ENCODE assay signal across 32 mouse cellular contexts in the genomic region with DNA sequence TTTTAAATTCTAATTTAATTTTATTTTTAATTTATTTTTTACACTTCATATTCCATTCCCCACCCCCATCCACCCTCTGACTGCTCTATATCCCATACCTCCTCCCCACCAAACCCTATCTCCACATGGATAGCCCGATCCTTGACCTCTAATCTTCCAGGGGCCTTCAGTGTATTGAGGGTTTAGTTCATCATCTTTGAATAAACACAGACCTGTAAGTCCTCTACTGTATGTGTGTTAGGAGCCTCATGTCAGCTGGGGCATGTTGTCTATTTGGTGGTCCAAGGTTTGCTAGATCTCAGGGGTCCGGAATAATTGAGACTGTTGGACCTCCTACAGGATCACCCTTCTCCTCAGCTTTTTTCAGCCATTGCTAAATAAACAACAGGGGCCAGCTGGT.
"Had no signal": no experiment of that assay in that cellular context is flagged by ENCODE, and none has a peak within 500 bp of the region (broad histone marks: within the 10 kb centered on the region; RNA-seq: fewer than 3 reads in every experiment).

No protein-coding gene starts in this region.

- H3K27ac ChIP-seq: limb, embryonic 10.5 days; limb, embryonic 12.5 days; limb, embryonic 13.5 days; limb, embryonic 15.5 days; liver, embryonic 12.5 days; liver, embryonic 13.5 days; liver, embryonic 14.5 days; liver, embryonic 15.5 days; lung, embryonic 15.5 days; macrophage; midbrain, embryonic 10.5 days; midbrain, embryonic 12.5 days; midbrain, embryonic 13.5 days; midbrain, embryonic 15.5 days; neural tube, embryonic 12.5 days had no signal

- ATAC-seq: liver, embryonic 12.5 days; liver, postnatal 0 days; lung, postnatal 0 days; midbrain, embryonic 13.5 days; midbrain, embryonic 15.5 days; midbrain, embryonic 16.5 days had no signal

- H3K4me2 ChIP-seq: limb, embryonic 12.5 days; limb, embryonic 13.5 days; limb, embryonic 15.5 days; liver, embryonic 11.5 days; liver, embryonic 12.5 days; liver, embryonic 13.5 days; liver, embryonic 15.5 days; lung, embryonic 14.5 days; lung, embryonic 15.5 days; midbrain, embryonic 11.5 days; midbrain, embryonic 12.5 days; midbrain, embryonic 13.5 days; midbrain, embryonic 15.5 days; neural tube, embryonic 12.5 days had no signal

- H3K9me3 ChIP-seq: limb, embryonic 10.5 days; limb, embryonic 12.5 days; limb, embryonic 13.5 days; limb, embryonic 15.5 days; liver, embryonic 12.5 days; liver, embryonic 13.5 days; liver, embryonic 15.5 days; lung, embryonic 15.5 days; midbrain, embryonic 10.5 days; midbrain, embryonic 12.5 days; midbrain, embryonic 13.5 days; midbrain, embryonic 15.5 days; neural tube, embryonic 12.5 days had no signal

- H3K27me3 ChIP-seq: limb, embryonic 12.5 days; limb, embryonic 13.5 days; limb, embryonic 15.5 days; liver, embryonic 12.5 days; liver, embryonic 13.5 days; liver, embryonic 15.5 days; lung, embryonic 15.5 days; megakaryocyte, embryonic 14.5 days; midbrain, embryonic 12.5 days; midbrain, embryonic 13.5 days; midbrain, embryonic 15.5 days; neural tube, embryonic 12.5 days had no signal

- H3K36me3 ChIP-seq: limb, embryonic 10.5 days; limb, embryonic 12.5 days; limb, embryonic 13.5 days; limb, embryonic 15.5 days; liver, embryonic 12.5 days; liver, embryonic 13.5 days; liver, embryonic 15.5 days; lung, embryonic 15.5 days; midbrain, embryonic 10.5 days; midbrain, embryonic 12.5 days; midbrain, embryonic 13.5 days; midbrain, embryonic 15.5 days; neural tube, embryonic 12.5 days had no signal

- H3K4me3 ChIP-seq: limb, embryonic 10.5 days; limb, embryonic 12.5 days; limb, embryonic 13.5 days; limb, embryonic 15.5 days; liver, embryonic 12.5 days; liver, embryonic 13.5 days; liver, embryonic 15.5 days; lung, embryonic 15.5 days; megakaryocyte, embryonic 14.5 days; midbrain, embryonic 10.5 days; midbrain, embryonic 12.5 days; midbrain, embryonic 13.5 days; midbrain, embryonic 15.5 days; myocyte; neural tube, embryonic 12.5 days had no signal

- H3K9ac ChIP-seq: limb, embryonic 12.5 days; limb, embryonic 13.5 days; limb, embryonic 15.5 days; liver, embryonic 12.5 days; liver, embryonic 13.5 days; liver, embryonic 14.5 days; liver, embryonic 15.5 days; liver, postnatal 0 days; lung, embryonic 14.5 days; lung, embryonic 15.5 days; midbrain, embryonic 12.5 days; midbrain, embryonic 13.5 days; midbrain, embryonic 15.5 days; neural tube, embryonic 12.5 days had no signal

- H3K4me1 ChIP-seq: limb, embryonic 10.5 days; limb, embryonic 12.5 days; limb, embryonic 13.5 days; limb, embryonic 15.5 days; liver, embryonic 12.5 days; liver, embryonic 13.5 days; liver, embryonic 15.5 days; lung, embryonic 15.5 days; megakaryocyte, embryonic 14.5 days; midbrain, embryonic 10.5 days; midbrain, embryonic 12.5 days; midbrain, embryonic 13.5 days; midbrain, embryonic 15.5 days; neural tube, embryonic 12.5 days had no signal

- DNase-seq: left cerebral cortex, postnatal 4 days; liver; liver, embryonic 13.5 days; liver, postnatal 0 days; lung, adult 18-20 months; lung, adult 2 months; lung, embryonic 14.5 days; lung, postnatal 10 days; lung, postnatal 14 days; lung, postnatal 36 days; lung, postnatal 4 days; midbrain, embryonic 14.5 days had no signal
